Mouse (Mus musculus) induced T-regulatory cell, adult 2 months (primary cell): ENCODE data around the gene Hamp2.

Source experiments
- DNase-seq: peaks from one replicate; pipeline ENCODE4 v3.0.0-alpha.2; 2012; ENCODE audit warnings: low read depth

Gene Hamp2

GRCm38 (mm10) chr7:30891746-30892145, 32.7 kb downstream of the Hamp2 start:
- DNase-seq, result no peak

GRCm38 (mm10) chr7:30890681-30891080, 33.8 kb downstream of the Hamp2 start:
- peak; percentile 53 for DNase-seq

DNA sequence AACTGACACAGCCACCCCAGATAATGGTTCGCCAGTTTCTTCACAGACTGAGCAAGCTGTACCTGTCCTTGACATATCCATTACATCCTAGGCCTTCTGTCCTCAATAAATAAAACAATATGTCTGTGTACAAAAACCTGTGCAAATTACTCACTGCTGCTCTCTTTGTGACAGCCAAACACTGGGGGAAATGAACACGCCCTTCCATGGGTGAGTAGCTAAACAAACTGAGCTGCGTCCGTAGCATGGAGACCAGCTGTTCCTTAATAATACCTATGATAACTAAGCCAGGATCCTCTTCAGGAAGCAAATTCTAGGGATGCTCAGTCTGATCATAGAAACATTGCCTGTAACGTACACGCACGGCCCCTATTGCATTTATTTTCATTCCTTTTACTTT, 35.7 kb downstream of the Hamp2 start:
- DNase-seq, result no peak

DNA sequence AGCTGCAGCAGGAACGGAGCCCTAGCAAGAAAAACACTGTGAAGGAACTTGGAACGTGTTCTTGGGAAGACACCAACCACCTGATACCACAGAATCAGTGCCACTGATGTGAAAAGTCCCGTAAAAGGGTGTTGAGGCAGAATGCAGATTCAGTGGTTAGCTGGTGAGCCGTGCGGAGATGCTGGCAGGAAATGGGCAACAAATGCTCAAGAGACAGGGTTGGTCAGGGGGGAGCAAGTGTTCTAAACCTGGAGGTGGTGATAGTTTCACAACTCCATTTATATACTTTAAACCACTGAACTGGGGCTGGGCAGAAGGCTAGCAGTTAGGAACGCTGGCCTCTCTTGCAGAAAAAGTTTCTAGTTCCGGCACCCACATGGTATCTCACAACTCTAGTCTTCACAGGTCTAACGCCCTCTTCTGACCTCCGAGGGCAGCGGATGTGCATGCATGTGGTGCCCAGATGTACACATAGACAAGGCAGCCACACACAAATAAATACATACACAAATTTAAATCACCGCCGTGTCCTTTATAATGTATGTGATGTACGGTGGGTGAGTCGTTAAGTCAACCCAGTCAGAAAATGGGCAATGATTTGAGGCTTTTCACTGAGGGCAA, 36.8 kb downstream of the Hamp2 start:
- DNase-seq, result peak; percentile 84

DNA sequence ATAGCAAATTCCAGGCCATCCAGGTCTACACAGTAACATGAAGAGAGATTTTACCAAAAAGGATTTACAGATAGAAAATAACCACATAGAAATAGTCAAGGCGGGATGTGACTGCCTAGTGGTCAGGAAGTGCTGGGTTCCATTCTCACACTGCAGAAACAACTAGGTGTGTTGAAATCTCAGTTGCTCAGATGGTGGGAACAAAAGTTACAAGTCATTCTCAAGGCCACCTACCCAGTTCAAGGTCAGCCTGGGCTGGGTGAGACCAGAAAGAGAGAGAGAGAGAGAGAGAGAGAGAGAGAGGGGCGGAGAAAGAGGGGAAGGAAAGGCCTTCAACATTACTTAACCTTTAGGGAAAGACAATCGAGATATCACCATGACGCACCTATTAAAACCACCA, 37.6 kb downstream of the Hamp2 start:
- peak; percentile 46 for DNase-seq

DNA sequence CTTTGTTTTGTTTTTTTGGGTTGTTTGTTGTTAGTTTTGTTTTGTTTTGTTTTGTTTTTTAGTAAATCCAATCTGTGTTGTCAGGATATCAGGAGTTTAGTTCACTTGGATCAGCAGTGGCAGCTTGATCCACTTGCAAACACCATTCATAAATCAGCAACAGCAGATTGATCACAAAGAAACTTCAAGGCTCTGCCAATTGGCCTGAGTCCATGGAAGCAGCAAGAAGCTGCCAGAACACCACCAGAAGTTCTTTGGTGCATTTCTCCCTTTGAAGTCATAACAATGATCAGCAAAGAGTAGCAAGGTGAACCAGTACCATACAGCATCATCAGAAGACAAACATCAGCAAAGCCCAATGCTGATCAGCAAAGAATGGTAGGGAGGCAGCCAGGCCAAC, 40.4 kb downstream of the Hamp2 start:
- DNase-seq, result no peak

- DNase-seq, result no peak
Observed at GRCm38 (mm10) chr7:30881367-30881766, 43.1 kb downstream of the Hamp2 start.

GRCm38 (mm10) chr7:30880176-30880575, 44.3 kb downstream of the Hamp2 start, which contains the start of gene Cd22:
TSS of gene Cd22 (minus strand) at chr7:30880342.
- peak; percentile 68 for DNase-seq

GRCm38 (mm10) chr7:30878950-30879349, 45.5 kb downstream of the Hamp2 start:
- DNase-seq, result no peak

- peak; percentile 77 for DNase-seq
Observed at GRCm38 (mm10) chr7:30873083-30873482, 51.4 kb downstream of the Hamp2 start.
